Mouse (Mus musculus): ENCODE measurements around the gene Lcn5.
A peak's percentile ranks its signal among the peaks of the same experiment; 100 is the strongest.

Gene Lcn5

DNA sequence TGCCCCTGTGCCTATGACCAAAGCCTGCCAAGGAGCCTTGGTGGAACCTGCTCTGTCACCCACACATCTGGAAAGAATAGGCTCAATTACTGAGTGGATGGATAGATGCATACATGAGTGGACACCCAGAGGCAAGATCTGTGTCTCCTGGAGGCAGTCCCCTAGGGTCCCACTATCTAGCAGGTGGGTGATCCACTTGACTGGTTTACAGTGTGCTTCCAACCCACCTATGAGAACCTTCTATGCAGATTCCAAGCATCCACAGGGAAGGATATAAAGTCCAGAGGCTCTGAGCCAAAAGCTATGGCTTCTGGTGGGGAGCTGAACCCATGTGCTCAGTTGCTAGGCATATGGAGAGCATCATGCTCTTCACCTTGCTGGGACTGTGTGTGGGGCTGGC lies at the start of gene Lcn5:
Lcn5 (plus strand) TSS at position 301 of the 400 bp plus-strand sequence.
- DNase-seq (ENCODE audit: low spot score in 2 of 2) = no peak

DNA sequence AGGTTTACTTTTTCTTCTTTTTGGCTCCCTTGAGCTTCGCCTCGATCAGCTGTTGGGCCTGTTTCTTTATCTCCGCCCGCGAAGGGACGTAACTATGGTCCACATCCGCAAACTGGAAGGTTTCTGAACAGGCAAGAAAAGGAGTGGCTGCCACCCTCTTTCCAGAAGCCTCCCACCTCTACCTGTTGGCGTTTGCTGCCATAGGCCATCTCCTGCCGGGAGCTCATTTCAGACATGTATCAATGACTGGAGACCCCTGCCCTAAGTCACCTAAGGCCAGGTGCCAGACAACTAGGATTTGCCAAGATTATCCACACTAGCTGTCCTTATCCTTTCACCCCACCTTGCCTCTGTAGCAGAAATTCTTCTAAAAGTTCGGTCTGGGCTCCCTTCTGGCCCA lies 49.1 kb upstream of the Lcn5 start:
- no peak for DNase-seq (ENCODE audit: low spot score in 2 of 2)

DNA sequence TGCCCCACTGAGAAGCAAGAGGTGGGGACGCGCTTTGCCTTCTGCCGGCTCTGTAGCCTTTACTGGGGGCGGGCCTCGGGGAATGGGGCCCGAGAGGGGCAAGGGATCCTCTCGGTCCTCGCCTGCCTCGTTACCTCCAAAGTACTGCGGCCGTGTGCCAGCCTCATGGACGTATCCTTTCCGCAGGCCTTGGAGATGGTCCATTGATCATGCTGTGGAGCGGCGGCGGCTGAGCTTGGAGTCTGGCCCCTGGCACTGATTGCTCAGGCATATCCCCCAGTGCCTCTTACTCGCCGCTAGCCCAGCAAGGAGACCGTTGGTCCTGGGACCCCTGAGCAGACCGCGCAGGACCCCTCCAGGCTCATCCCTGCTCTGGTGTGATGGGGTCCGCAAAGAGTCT lies 41.4 kb upstream of the Lcn5 start:
- DNase-seq (ENCODE audit: low spot score in 2 of 2) = no peak

- no peak for DNase-seq (ENCODE audit: low spot score in 2 of 2)
Observed at GRCm38 (mm10) chr2:25617578-25617977, 40.2 kb upstream of the Lcn5 start, which contains the start of gene Ccdc183. Ccdc183 (minus strand) TSS chr2:25617678.

DNA sequence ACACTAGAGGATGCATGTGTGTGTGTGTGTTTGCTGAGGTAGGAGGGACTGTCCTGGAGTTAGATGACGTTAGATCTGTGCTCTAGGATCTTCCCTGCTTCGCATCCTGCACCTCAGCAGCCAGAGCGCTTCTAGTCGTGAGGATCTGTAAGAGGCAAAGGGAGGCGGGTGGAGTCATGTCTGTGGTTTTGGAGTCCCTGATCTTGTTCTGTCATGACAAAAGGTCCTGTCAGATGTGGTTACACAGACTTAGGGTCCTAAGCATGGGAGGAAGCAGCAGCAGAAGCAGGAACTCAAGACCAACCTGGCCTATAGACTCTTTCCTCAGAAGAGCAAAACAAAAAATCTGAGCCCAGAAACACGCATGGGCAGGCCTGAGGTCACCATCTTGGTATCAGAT lies 37.4 kb upstream of the Lcn5 start:
- DNase-seq (ENCODE audit: low spot score in 2 of 2) = no peak

GRCm38 (mm10) chr2:25620852-25621228 lies 36.9 kb upstream of the Lcn5 start:
- DNase-seq (ENCODE audit: low spot score in 2 of 2) = no peak

- peak; percentile 86 to 91 for DNase-seq (ENCODE audit: low spot score in 2 of 2)
Observed at GRCm38 (mm10) chr2:25621229-25622200, 36.2 kb upstream of the Lcn5 start, which contains the start of gene Tmem141. Tmem141 (minus strand) TSS chr2:25622005.

DNA sequence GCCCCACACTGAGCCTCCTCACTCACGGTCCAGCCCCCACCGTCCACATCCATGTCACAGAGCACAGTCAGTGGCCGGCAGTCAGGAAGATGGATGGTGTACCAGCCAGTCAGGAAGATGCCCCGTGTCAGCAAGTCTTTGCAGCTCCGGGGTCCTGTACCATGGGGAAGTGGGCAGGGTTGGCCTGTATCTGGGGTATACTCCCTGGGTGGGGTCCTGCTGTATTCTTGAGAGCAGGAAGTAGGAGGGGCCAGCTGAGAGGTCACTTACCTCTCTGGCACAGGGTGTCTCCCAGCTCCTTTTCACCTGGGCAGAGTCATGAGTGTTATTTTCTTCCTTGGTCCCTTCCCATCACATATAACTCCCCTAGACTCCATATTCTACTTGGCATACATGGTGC lies 31.8 kb upstream of the Lcn5 start:
- no peak for DNase-seq (ENCODE audit: low spot score in 2 of 2)

GRCm38 (mm10) chr2:25627811-25628210 lies 29.9 kb upstream of the Lcn5 start, which contains the start of gene Fcna:
Fcna (minus strand) TSS chr2:25628030.
- DNase-seq (ENCODE audit: low spot score in 2 of 2) = no peak

- no peak for DNase-seq (ENCODE audit: low spot score in 2 of 2)
Observed at GRCm38 (mm10) chr2:25628738-25629137, 29.0 kb upstream of the Lcn5 start.

GRCm38 (mm10) chr2:25633616-25634015 lies 24.1 kb upstream of the Lcn5 start:
- DNase-seq (ENCODE audit: low spot score in 2 of 2) = no peak

- no peak for DNase-seq (ENCODE audit: low spot score in 2 of 2)
Observed at GRCm38 (mm10) chr2:25634046-25634445, 23.7 kb upstream of the Lcn5 start.

DNA sequence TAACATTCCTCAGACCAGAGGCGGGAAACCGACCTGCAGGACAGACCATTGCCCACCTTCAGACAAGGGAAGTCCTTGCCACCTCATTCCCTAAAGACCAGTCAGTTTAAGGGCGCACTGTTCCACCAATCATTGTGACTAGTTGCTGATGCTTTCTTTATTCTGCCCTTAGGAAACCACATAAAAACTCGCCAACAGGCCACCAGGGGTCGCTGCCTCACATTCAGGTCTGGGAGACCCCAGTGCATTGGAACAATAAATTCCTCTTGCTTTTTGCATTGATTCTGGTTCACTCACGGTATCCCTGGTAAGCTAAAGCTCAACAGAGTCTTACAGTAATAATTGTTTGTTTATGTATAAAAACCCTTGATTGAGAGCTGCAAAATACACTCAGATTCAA lies 17.9 kb upstream of the Lcn5 start:
- DNase-seq (ENCODE audit: low spot score in 2 of 2) = no peak

GRCm38 (mm10) chr2:25652902-25653301 lies 4.8 kb upstream of the Lcn5 start, which contains the start of gene Lcn8:
Lcn8 (plus strand) TSS chr2:25653120.
- DNase-seq (ENCODE audit: low spot score in 2 of 2) = no peak

GRCm38 (mm10) chr2:25654502-25654901 lies 3.2 kb upstream of the Lcn5 start:
- no peak for DNase-seq (ENCODE audit: low spot score in 2 of 2)

DNA sequence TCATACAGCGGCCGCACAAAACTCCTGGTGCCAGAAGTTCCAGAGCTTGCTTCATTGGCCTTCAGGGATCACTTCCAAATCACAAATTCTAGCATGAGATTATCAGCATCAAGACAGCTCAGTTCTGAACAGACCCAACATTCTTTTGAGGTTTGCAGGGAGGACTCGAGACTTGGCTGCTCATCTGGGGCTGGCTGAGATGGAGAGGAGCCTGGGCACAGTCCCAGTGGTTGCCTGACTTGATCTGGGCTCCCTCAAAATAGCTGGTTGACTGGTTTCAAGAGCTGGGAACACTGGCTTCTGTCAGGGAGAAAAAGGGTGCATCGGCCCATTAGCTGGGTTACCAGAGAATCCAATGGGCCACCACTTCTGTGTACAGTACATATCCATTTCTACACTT lies 1.1 kb upstream of the Lcn5 start:
- no peak for DNase-seq (ENCODE audit: low spot score in 2 of 2)

DNA sequence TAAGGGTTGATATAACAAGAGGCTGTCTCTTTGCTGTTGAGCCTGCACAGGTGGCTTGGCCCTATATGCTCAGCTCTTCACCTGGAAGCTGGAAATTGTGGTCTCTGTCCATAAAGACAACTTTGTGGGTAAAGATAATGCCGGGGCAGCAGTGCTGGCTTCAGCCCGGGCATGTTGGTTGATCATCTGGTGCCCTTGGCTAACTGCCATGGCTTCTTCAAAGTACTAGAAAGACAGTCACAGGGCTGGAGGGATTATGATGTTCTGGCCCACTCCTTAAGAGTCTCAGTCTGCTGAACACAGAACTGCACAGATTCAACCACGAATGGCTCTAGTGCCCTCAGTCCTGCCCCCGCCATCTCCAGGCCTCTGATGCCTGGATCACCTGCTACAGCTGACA lies 506 bp upstream of the Lcn5 start:
- DNase-seq (ENCODE audit: low spot score in 2 of 2) = no peak

DNA sequence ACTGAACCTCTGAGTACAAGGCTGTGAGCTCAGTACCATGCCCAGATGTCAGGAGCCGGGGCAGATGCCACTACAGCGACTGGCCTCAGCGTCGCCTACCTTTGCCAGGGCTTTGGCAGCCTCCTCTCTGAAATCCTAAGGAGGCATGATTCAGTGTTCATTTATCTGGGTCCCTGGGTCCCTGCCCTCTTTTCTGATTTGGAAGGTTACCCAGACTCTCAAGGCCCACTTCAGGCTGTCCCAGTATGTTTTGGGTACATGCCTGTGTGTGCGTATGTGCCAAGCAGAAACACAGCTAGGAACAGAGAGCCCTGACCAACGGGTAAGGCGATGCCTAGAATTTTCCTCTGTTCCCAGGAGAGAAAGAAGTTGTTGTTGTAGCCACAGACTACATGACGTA lies 2.5 kb downstream of the Lcn5 start:
- no peak for DNase-seq (ENCODE audit: low spot score in 2 of 2)

DNA sequence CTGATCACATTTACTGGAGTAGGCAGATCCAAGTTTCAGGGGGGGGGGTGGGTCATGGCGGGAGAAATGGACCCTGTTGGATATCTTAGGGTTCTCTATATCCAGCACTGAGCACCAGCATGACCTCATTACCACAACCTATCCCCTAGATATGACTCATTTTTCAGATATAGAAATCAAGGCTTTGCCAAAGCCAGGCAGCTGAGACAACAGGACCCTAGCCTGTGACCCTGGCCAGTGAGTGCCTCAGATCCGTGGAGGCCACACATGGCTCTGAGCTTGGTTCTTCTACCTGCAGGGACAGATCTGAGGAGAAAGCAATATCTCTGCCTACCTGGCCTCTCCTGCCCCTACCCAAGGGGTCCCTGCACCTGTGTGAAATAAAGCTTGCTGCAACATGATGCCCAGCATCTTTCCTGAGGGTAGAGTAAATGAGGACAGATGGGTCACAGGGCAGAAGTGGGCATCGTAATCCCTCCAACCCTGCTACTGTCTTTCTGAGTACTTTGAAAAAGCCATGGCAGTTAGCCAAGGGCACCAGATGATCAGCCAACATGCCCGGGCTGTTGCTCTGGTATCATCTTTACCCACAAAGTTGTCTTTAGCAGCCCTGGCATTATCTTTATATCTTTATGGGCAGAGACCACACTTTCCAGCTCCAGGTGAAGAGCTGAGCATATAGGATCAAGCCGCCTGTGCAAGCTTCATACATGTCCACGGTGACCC lies 3.7 kb downstream of the Lcn5 start:
- no peak for DNase-seq (ENCODE audit: low spot score in 2 of 2)

DNA sequence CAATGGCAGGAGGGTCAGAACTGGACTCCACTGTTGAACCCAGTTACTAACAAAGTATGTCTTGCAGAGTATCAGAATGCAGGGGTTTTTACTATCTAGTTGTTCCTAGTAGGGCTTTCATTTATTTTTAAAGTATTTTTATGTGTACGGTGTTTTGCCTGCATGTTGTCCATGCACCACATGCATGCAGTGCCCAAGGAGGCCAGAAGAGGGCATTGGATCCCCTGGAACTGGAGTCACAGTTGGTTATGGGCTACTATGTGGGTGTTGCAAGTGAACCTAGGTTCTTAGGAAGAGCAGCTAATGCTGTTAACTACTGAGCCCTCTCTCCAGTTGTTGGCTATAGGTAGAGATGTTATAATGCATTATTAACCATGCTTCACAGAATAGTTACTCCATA lies 5.8 kb downstream of the Lcn5 start:
- DNase-seq (ENCODE audit: low spot score in 2 of 2) = no peak

GRCm38 (mm10) chr2:25664125-25664524 lies 6.4 kb downstream of the Lcn5 start:
- DNase-seq (ENCODE audit: low spot score in 2 of 2) = no peak

- no peak for DNase-seq (ENCODE audit: low spot score in 2 of 2)
Observed at GRCm38 (mm10) chr2:25666516-25666915, 8.8 kb downstream of the Lcn5 start.

DNA sequence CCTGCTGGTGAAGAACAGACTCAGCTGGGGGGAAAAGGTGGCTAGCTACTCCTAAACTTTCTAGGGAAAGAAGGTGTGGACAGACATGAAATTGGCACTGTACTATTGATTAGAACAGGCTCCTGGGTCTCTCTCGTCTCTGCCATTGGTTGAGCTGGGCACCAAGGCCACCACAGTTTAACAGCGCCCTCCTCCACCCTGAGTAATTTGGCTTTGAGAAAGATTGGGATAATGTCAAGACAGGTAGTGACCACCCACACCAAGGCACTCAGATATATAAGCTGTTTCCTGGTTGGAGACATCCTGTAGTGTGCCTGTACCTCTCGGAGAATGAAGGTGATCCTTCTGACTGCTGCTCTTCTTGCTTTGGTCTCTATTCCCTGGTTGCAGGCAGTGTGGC lies 18.7 kb downstream of the Lcn5 start, which contains the start of gene Lcn6:
Lcn6 (plus strand) TSS at position 301 of the 400 bp plus-strand sequence.
- DNase-seq (ENCODE audit: low spot score in 2 of 2) = no peak

Measured in urinary bladder, postnatal 4 days (tissue).